Mouse (Mus musculus) urinary bladder, postnatal 36 days (tissue): Measurements from ENCODE around the gene Ddx41.

Experiments used
- DNase-seq, 2 experiments: peaks; one replicate each; pipeline ENCODE4 v3.0.0; 2022; ENCODE audit warnings: low spot score in 2 of 2, mixed read lengths in 1 of 2

Gene Ddx41

DNA sequence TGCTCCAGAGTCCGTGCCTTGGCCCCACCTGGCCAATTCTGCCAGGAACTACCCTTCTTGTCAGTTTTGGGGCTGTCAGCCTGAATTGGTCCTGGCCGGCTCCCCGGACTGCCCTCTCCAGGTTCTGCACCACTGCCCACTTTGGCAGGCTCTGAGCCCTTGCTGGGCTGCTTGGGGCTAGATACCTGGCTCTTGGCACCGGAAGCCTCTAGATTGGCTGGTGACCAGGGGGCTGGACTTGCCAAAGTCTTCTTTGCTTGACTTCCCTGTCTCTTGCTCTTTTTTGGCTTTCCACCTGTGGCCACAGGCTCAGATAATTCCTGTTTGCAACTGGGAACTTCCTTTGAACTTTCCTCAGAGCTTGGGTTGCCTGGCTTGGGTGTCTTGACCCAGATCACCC lies 6.4 kb upstream of the Ddx41 start:
- no peak for DNase-seq

DNA sequence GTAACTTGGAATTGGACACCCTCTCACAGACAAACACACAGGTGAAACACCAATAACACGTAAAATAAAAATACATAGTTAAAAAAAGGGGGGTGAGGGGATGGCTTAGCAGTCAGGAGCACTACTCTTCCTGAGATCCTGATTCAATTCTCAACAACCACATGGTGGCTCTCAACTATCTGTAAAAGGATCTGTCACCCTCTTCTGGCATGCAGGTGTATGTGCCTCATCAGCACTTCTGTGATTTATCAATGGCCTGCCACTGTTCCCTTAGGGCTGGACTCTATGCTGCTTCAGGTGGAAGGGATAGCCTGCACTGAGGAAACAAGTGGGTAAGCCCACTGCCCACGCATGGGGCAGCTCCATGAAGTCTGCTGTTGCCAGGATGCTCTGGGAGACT lies 4.5 kb upstream of the Ddx41 start:
- DNase-seq = no peak

- no peak for DNase-seq
Observed at GRCm38 (mm10) chr13:55535796-55536193, 663 bp downstream of the Ddx41 start.

GRCm38 (mm10) chr13:55535191-55535590 lies 1.3 kb downstream of the Ddx41 start:
- DNase-seq = no peak

- DNase-seq = no peak
Observed at GRCm38 (mm10) chr13:55529198-55529915, 7.1 kb downstream of the Ddx41 start, which contains the start of gene Dok3. TSS of gene Dok3 (minus strand) at chr13:55529296.

DNA sequence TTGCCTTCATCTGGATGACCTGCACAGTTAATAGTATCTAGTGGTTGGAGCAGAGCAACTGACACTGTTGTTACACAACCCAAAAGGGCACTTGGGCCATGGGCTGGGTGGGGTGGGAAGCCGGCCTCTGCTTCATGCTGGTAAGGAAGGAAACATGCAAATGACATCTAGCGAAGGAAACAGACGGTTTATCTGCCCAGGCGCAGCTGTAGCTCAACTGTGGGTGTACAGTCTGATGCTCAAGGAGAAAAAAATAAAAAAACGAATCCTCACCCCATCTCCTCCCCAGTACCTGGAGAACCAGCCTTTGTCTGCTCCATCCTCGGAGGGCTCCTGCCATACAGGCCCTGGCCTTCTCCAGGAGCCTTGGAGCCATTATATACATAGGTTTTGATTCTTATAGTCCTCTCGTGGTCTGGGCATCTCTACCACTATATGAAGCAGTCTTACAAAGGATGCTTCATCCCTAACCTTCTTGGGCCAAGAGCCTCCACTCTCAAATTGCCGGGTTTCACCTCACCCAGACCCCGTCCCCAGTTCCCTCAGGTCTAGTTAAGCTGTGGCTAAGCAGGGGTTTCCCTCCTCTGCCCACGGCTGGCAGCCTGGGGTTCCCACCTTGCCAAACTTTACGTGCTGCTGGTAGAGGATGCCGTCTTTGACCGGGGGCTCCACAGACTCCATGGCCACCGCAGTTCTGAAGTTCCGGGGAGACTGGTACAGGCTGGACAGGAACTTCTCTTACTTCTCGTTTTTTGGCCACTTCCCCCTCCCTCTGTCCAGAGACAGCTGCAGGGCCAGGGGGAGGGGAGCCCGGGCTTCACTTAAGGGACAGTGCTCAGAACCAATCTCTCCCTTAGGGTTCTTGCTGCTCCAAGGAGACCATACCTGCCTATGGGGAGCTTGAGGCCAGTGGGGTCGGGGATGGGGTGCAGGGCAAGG lies 8.4 kb downstream of the Ddx41 start:
- DNase-seq = no peak

DNA sequence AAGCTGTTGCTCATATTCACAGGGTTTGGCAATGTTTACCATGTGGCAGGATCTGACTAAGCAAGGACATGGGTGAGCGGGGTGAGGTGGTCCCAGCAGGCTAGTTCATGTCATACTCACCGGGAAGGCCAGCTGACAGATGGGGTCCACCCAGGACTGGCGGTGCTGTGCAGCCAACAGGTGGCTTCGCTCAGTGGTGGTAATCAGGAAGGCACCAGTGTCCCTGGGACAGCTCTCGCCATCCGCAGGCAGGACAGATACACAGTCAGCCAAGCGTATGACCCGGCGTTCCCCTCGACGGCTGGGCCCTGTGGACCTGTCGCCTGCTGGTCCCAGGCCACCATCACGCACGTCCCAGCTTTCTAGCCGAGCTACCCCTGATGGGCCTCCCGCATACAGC lies 9.2 kb downstream of the Ddx41 start:
- no peak for DNase-seq

DNA sequence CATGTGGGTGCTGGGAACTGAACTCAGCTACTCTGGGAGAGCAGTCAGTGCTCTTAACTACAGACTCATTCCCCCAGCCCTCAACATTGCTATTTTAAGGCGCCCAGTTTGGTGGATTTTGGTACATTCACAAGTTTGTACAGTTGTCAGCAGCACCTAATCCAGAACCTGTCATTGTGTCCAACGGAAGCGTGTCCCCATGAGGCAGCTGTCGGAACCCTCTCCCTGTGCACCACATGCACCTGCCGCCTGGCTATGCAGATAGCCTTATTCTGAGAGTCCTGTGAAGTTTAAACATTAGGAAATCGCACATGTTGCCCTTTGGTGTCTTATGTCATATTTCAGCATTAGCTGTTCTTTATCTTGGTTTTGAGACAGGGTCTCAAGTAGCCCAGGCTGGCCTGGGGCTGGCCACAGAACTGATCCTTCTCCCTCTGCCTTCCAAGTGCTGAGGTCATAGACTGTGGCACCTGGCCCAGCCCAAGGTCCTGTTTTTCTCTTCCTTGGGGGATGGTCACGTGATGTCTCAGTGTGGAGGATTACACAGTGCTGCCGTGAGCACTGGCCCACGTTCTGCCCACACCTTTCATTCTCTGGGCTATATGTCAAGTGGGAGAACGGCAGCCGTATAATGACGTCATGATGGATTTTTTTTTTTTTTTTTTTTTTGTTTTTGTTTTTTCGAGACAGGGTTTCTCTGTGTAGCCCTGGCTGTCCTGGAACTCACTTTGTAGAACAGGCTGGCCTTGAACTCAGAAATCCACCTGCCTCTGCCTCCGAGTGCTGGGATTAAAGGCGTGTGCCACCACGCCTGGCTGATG lies 10.5 kb downstream of the Ddx41 start:
- no peak for DNase-seq

GRCm38 (mm10) chr13:55523951-55524600 lies 12.4 kb downstream of the Ddx41 start:
- no peak for DNase-seq

DNA sequence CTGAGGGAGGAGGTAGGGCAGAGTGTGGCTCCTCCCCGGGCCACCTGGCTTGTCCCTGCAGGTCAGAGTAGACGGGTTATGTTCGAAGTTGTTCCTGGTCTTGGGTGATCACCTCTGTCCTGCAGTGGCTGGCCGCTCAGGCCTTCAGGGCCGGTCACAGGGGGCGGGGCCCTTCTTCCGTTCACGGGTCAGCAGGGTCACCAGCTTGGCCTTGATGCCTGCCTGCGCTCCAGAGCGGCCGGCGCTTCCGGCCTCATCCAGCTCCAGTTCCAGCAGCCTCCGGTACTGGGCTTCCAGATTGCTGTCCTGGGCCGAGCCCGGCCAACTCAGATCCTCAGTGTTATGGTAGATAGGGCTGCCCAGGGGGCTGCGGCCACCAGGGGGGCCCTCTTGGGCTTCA lies 13.2 kb downstream of the Ddx41 start:
- peak in 1 of 2 experiments; percentile 37 for DNase-seq

GRCm38 (mm10) chr13:55522730-55523129 lies 13.7 kb downstream of the Ddx41 start:
- DNase-seq = no peak

DNA sequence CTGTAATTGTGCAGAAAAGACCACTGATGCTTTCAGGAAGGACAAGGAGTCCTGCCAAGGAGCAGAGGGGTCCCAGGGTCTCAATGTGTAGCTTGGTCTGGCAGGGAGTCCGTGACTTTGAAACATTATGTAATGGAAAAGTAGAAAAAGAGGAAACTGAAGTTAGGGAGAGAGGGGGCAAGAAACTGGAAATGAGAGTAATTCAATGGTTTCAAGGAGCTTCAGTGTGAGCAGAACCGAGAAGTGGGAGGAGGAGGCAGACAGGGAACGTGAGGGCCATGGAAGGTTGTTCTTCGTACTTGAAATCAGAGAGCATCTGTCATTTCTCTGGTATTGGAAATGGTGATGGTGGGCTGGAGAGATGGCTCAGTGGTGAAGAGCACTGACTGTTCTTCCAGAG lies 16.9 kb downstream of the Ddx41 start:
- DNase-seq = no peak

DNA sequence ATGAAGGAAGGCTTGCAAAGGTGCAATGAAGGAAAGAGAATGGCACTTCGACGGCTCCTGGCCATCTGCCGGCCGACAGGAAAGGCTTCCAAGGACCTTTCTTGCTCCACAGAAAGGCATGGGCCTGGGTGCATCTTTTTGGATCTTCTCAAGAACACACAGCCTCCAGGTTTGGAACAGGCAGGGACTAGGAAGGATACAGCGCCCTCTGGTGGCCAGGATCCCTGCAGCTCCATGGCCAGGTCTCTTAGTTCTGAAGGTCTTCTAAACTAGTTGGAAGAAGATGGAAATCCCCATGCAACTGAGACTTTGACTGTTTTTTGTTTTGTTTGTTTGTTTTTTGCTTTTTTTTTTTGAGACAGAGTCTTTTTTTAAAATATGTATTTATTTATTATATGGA lies 19.5 kb downstream of the Ddx41 start:
- peak; percentile 75 to 86 for DNase-seq

- no peak for DNase-seq
Observed at GRCm38 (mm10) chr13:55513828-55514227, 22.6 kb downstream of the Ddx41 start.

DNA sequence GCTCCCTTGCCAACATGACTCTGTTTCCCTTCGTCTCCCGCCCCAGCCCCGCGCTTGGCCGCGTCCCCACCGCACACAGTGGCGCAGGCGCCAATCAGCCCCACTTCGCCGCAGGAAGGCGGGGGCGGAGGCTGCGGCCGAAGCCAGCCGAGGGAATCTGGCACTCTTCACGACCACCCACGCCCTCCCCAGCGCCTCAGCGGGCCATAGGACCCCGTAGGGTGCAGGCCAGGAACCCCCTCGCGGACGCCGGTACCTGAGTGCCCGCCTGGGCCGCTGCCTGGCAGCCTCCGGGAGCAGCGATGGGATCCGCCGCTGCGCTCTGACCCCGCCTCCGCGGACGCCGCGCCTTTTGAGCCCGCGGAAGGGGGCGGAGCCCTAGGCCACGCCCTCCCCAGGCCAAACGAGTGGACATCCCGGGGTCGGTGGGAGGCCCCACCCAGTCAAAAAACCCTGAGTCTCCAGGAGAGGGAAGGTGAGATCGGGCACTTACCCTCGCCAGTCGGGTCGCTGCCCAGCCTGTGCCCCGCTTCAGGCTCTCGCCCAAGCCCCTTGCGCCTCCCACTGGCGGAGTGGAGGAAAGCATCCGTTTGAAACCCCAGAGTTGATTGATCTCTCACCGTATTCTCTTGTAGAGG lies 23.2 kb downstream of the Ddx41 start, which contains the start of gene Pdlim7:
Gene Pdlim7, minus strand, starts transcription at position 566 of the 638 bp plus-strand sequence.
- peak; percentile 87 to 89 for DNase-seq

GRCm38 (mm10) chr13:55512379-55513031 lies 24.0 kb downstream of the Ddx41 start:
- DNase-seq = peak; percentile 56 to 62

- no peak for DNase-seq
Observed at GRCm38 (mm10) chr13:55511492-55511861, 25.0 kb downstream of the Ddx41 start.

DNA sequence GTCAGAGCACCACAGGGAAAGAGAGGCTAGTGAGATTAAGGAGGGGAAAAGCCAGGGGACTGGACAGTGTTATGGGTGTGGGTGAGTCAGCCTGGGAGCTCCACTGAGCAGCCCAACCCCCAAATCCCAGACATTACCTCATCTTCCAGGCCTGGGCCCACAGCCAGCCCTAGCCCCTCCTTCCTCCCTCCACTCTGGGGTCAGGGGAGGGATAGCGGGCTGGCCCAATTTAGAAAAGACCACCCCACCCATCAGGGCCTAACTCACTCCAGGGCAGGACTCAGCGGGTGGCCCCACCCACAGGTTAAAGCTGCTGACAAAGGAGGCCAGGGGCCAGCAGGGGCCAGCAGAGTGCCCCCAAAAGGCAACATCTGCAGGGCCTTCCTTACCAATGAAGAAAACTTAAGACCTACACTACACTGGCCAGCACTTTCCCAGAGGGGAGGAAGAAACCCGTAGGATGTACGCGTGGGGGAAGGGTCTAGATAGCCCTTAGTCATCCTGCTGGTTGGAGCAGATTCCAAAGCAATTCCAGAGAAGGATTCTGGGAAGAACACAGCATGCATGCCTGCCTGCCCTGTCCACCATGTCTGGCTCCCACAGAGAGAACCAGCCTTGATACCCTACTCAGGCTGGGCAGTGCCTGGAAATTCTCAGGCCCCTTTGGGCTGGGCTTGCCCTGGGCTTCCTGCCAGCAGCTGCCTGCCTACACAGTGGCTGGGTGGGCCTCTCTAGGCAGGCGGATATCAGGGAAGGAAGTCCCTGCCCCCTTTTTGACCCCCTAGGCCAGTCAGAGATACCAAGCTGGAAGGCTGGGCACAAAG lies 25.6 kb downstream of the Ddx41 start:
- DNase-seq = peak; percentile 66 to 86

GRCm38 (mm10) chr13:55510332-55510667 lies 26.2 kb downstream of the Ddx41 start:
- DNase-seq = peak in 1 of 2 experiments; percentile 19

DNA sequence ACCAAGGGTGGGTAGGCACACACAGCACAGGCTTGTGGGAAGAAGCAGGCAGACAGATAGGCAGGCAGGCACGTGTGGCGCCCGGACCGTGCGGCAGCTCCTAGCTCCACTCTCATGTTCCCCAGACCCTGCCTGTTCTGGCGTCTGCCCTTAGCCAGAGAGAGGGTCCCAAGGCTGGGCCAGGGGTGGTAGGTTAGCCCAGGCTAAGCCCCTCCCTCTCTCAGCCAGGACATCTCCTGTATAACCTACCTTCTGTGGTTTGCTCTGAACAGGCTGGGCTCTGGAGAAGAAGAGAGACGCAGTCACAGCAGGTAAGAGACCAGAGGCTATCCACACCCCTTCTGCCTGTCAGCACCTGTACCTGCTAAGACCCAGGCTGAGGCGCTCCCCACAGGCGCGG lies 27.9 kb downstream of the Ddx41 start:
- no peak for DNase-seq
